Comparison of ENCODE assay signal across 8 mouse cellular contexts in genomic region chr7:132931560-132932351, GRCm38 (mm10). TPM values are rescaled to one million over a fixed set of nuclear protein-coding genes. Genes with fewer than 3 reads are reported as not detected.
DNase-seq lines count a peak whose midpoint lies in the region; ATAC-seq and TF ChIP-seq lines count a peak whose summit lies in the region.

No protein-coding gene starts in this region.

- peak overlapping the region; percentile 100 for H3K27ac ChIP-seq in bone marrow, adult 2 months (ENCODE audit: control insufficient read depth, insufficient read depth, low read depth, low read length, poor library complexity)
- peak overlapping the region; percentile 98 for H3K27ac ChIP-seq in heart, embryonic 12.5 days (ENCODE audit: poor library complexity, severe bottlenecking)
- H3K27ac ChIP-seq in kidney, embryonic 15.5 days, result peak overlapping the region; percentile 99
- H3K27ac ChIP-seq in neural tube, embryonic 12.5 days, result peak overlapping the region; percentile 97
- peak overlapping the region; percentile 98 for H3K27ac ChIP-seq in testis, adult 2 months (ENCODE audit: control insufficient read depth, insufficient read depth, low read depth, low read length)

- H3K4me1 ChIP-seq in bone marrow, adult 2 months (ENCODE audit: control insufficient read depth, insufficient read depth, low read length), result no peaks in the 10 kb centered on the region; the same call in 1 of the 2 replicates
- H3K4me1 ChIP-seq in heart, embryonic 12.5 days (replicated peaks), result peaks cover 8% of the 10 kb centered on the region
- peaks cover 19% of the 10 kb centered on the region for H3K4me1 ChIP-seq in kidney, embryonic 15.5 days
- peaks cover 10% of the 10 kb centered on the region for H3K4me1 ChIP-seq in neural tube, embryonic 12.5 days
- H3K4me1 ChIP-seq in testis, adult 2 months (ENCODE audit: control insufficient read depth, insufficient read depth, low read length), result no peaks in the 10 kb centered on the region

- no peaks in the 10 kb centered on the region for H3K9me3 ChIP-seq in heart, embryonic 12.5 days (replicated peaks)
- no peaks in the 10 kb centered on the region for H3K9me3 ChIP-seq in kidney, embryonic 15.5 days (replicated peaks)
- H3K9me3 ChIP-seq in neural tube, embryonic 12.5 days, result no peaks in the 10 kb centered on the region

- H3K36me3 ChIP-seq in heart, embryonic 12.5 days, result no peaks in the 10 kb centered on the region
- no peaks in the 10 kb centered on the region for H3K36me3 ChIP-seq in kidney, embryonic 15.5 days
- H3K36me3 ChIP-seq in neural tube, embryonic 12.5 days, result no peaks in the 10 kb centered on the region
- no peaks in the 10 kb centered on the region for H3K36me3 ChIP-seq in testis, adult 2 months (ENCODE audit: control insufficient read depth, insufficient read depth, low read length)

- peak; percentile 32 for ATAC-seq in CD4-positive, CD25-positive, alpha-beta regulatory T cell, adult 4 months
- ATAC-seq in erythroid progenitor cell, adult 5-6 weeks (replicated peaks; ENCODE audit: low FRiP score, poor library complexity, severe bottlenecking), result peak; percentile 60
- ATAC-seq in heart, embryonic 12.5 days (ENCODE audit: insufficient number of reproducible peaks, low FRiP score), result no peak; the same call in none of the 2 replicates
- no peak; the same call in 1 of the 2 replicates for ATAC-seq in kidney, embryonic 15.5 days (replicated peaks; ENCODE audit: low FRiP score)
- no peak for ATAC-seq in neural tube, embryonic 12.5 days (ENCODE audit: low FRiP score, low read depth)

- DNase-seq in lung, adult 18-20 months, result peak; percentile 49 to 55

- under 1% methylated on average over 53 of the region's 55 CpGs for WGBS in bone marrow, adult 2 months
- under 1% methylated on average over 50 of the region's 55 CpGs for WGBS in heart, embryonic 12.5 days
- under 1% methylated on average over 53 of the region's 55 CpGs for WGBS in kidney, embryonic 15.5 days
- under 1% methylated on average over 55 of the region's 55 CpGs for WGBS in neural tube, embryonic 12.5 days

- H3K9ac ChIP-seq in heart, embryonic 12.5 days, result peak overlapping the region; percentile 99
- peak overlapping the region; percentile 96 for H3K9ac ChIP-seq in kidney, embryonic 15.5 days
- H3K9ac ChIP-seq in neural tube, embryonic 12.5 days, result peak overlapping the region; percentile 97

- H3K4me2 ChIP-seq in heart, embryonic 12.5 days, result peak overlapping the region; percentile 80
- peak overlapping the region; percentile 66 for H3K4me2 ChIP-seq in kidney, embryonic 15.5 days
- peak overlapping the region; percentile 82 for H3K4me2 ChIP-seq in neural tube, embryonic 12.5 days (replicated peaks)

- no peak for TF ChIP-seq POLR2A in bone marrow, adult 2 months (IDR thresholded peaks at IDR 0.05; ENCODE audit: borderline replicate concordance, control insufficient read depth, low read depth, low read length)
- no peak for TF ChIP-seq POLR2A in testis, adult 2 months (IDR thresholded peaks at IDR 0.05; ENCODE audit: control insufficient read depth, low read depth, low read length)

- no peak for TF ChIP-seq CTCF in bone marrow, adult 2 months (IDR thresholded peaks at IDR 0.05; ENCODE audit: control insufficient read depth, insufficient read depth, low read length)
- no peak for TF ChIP-seq CTCF in testis, adult 2 months (IDR thresholded peaks at IDR 0.05; ENCODE audit: control insufficient read depth, insufficient read depth, insufficient replicate concordance, low read depth, low read length)

- H3K27me3 ChIP-seq in heart, embryonic 12.5 days (replicated peaks), result no peaks in the 10 kb centered on the region
- no peaks in the 10 kb centered on the region for H3K27me3 ChIP-seq in kidney, embryonic 15.5 days
- H3K27me3 ChIP-seq in neural tube, embryonic 12.5 days (replicated peaks), result no peaks in the 10 kb centered on the region
- H3K27me3 ChIP-seq in testis, adult 2 months (ENCODE audit: control insufficient read depth, insufficient read depth, low read length), result no peaks in the 10 kb centered on the region

- peak overlapping the region; percentile 92 for H3K4me3 ChIP-seq in bone marrow, adult 2 months (replicated peaks; ENCODE audit: control insufficient read depth, low read depth, low read length)
- peak overlapping the region; percentile 96 for H3K4me3 ChIP-seq in heart, embryonic 12.5 days
- peak overlapping the region; percentile 98 for H3K4me3 ChIP-seq in kidney, embryonic 15.5 days (replicated peaks)
- H3K4me3 ChIP-seq in neural tube, embryonic 12.5 days, result peak overlapping the region; percentile 96
- H3K4me3 ChIP-seq in testis, adult 2 months (ENCODE audit: control insufficient read depth, low read depth, low read length), result peak overlapping the region; percentile 100

RNA-seq across cellular contexts. Expression of gene Zranb1, which starts 0.8 kb away (rescaled TPM):
- polyA plus RNA-seq in CD4-positive, CD25-positive, alpha-beta regulatory T cell, adult 4 months (2017; shearing (Covaris generic)), result 10 to 100 TPM; 11.4 to 15.4 TPM
- 23.8 and 50.2 TPM in 2 replicates for polyA plus RNA-seq in bone marrow, adult 2 months (2011; ENCODE audit: insufficient read depth, insufficient read length, low replicate concordance, missing spikeins)
- total RNA-seq in erythroid progenitor cell, adult 5-6 weeks (2015; ENCODE audit: low replicate concordance), result 30.6 and 33.2 TPM in 2 replicates
- total RNA-seq in erythroid progenitor cell, adult 5-6 weeks (2017; ENCODE audit: low replicate concordance), result 62.5 and 78.7 TPM in 2 replicates
- 10.3 and 11.2 TPM in 2 replicates for polyA plus RNA-seq in heart, embryonic 12.5 days (2016; fragmentation: Nextera tagmentation; extraction: Ambion mirVana)
- 12.7 and 12.9 TPM in 2 replicates for polyA plus RNA-seq in kidney, embryonic 15.5 days (2015; fragmentation: Nextera tagmentation; extraction: Ambion mirVana)
- polyA plus RNA-seq in neural tube, embryonic 12.5 days (2016; fragmentation: Nextera tagmentation; extraction: Ambion mirVana), result 17.4 and 19.7 TPM in 2 replicates
- 28.6 and 38.7 TPM in 2 replicates for polyA plus RNA-seq in testis, adult 2 months (2012; rRNA removed)

Comparison
In these comparisons a context has a peak if more than half of its experiments do, and no peak if none do; other contexts are left out.
1. ATAC-seq: peak in CD4-positive, CD25-positive, alpha-beta regulatory T cell, adult 4 months (single experiment) and erythroid progenitor cell, adult 5-6 weeks (single experiment); none in heart, embryonic 12.5 days (single experiment), kidney, embryonic 15.5 days (single experiment) and neural tube, embryonic 12.5 days (single experiment).
2. Peak in every context shown above with its lines, with median percentiles within 50 percentile points of each other: H3K27ac ChIP-seq, H3K4me3 ChIP-seq, H3K4me2 ChIP-seq and H3K9ac ChIP-seq.